Mouse (Mus musculus): Measurements from ENCODE around the gene Rnf130. TPM values are rescaled to one million over a fixed set of nuclear protein-coding genes. Genes with fewer than 3 reads are reported as not detected.

Gene Rnf130
- not detected in 2 replicates for total RNA-seq (2012; rRNA removed)
- not detected in 2 replicates for total RNA-seq (2014; rRNA removed)
- polyA plus RNA-seq (2012; ENCODE audit: insufficient read length, low read depth) = not detected in 2 replicates

GRCm38 (mm10) chr11:50024833-50025720, at the start of gene Rnf130:
Gene Rnf130, plus strand, starts transcription at chr11:50025346.
- Histone ChIP-seq H3K9me3 (replicated peaks; ENCODE audit: low read length) (peaks cover 6% of the 10 kb centered on the region), H3K4me2 (ENCODE audit: insufficient read depth, low read depth, poor library complexity, severe bottlenecking) (no peak within 1 kb of the TSS), H3K79me2 (replicated peaks; ENCODE audit: control insufficient read depth, extremely low read depth, insufficient read depth, poor library complexity, severe bottlenecking) (no peaks in the 10 kb centered on the region), H3K4me3 (replicated peaks in 1 of 3; ENCODE audit: low read depth in 2 of 3, low read length in 2 of 3, poor library complexity in 1 of 3) (no peak within 1 kb of the TSS), H3K27ac (ENCODE audit: insufficient read depth, low read depth) (no peak within 1 kb of the TSS), H3K27me3 (replicated peaks) (no peaks in the 10 kb centered on the region), H3K9ac (ENCODE audit: insufficient read depth, low read depth) (no peak within 1 kb of the TSS), H3K4me1 (ENCODE audit: control insufficient read depth in 1 of 2, insufficient read depth in 2 of 2) (no peaks in the 10 kb centered on the region), H3K36me3 (replicated peaks in 1 of 2; ENCODE audit: control insufficient read depth in 1 of 2, insufficient read depth in 1 of 2, low read length in 1 of 2) (no peaks in the 10 kb centered on the region)
- TF ChIP-seq HCFC1 (IDR thresholded peaks at IDR 0.05; ENCODE audit: low read depth, low read length) (no peak), NELFE (IDR thresholded peaks at IDR 0.05; ENCODE audit: low read depth, low read length) (no peak), CHD2 (IDR thresholded peaks at IDR 0.05; ENCODE audit: low read length) (no peak), MAZ (IDR thresholded peaks at IDR 0.05; ENCODE audit: low read depth, low read length) (no peak), ETS1 (conservative IDR thresholded peaks at IDR 0.05; ENCODE audit: low read depth, low read length) (no peak), PAX5 (IDR thresholded peaks at IDR 0.05; ENCODE audit: low read length) (no peak), IRF4 (IDR thresholded peaks at IDR 0.05; ENCODE audit: low read depth, low read length) (no peak), TBP (conservative IDR thresholded peaks at IDR 0.05; ENCODE audit: low read depth, low read length) (no peak), ZKSCAN1 (IDR thresholded peaks at IDR 0.05; ENCODE audit: borderline replicate concordance, low read depth, low read length) (no peak), UBTF (IDR thresholded peaks at IDR 0.05; ENCODE audit: low read depth, low read length) (no peak), SIN3A (IDR thresholded peaks at IDR 0.05; ENCODE audit: low read length) (no peak), ZNF384 (IDR thresholded peaks at IDR 0.05; ENCODE audit: low read depth, low read length) (no peak), MAFK (IDR thresholded peaks at IDR 0.05; ENCODE audit: insufficient replicate concordance, low read length) (no peak)
- in situ Hi-C loops (cut with MboI; ENCODE audit: low pct_ligation_motif_present, low pct_unique_long_range_greater_than_20kb, low sequenced_read_pairs) (no loop called here), dilution Hi-C loops (cut with MboI; ENCODE audit: extremely low pct_ligation_motif_present, extremely low pct_unique_long_range_greater_than_20kb, low sequenced_read_pairs) (no loop called here)
- DNase-seq (ENCODE audit: extremely low read depth) = no peak

- peaks cover 30 to 55% of the 10 kb centered on the region in 2 experiments for H3K4me1 ChIP-seq (ENCODE audit: control insufficient read depth in 1 of 2, insufficient read depth in 2 of 2)
- H3K4me3 ChIP-seq (replicated peaks in 1 of 3; ENCODE audit: low read depth in 2 of 3, low read length in 2 of 3, poor library complexity in 1 of 3) = peak overlapping the region; percentile 17 to 43 (median 26)
- in situ Hi-C loops (cut with MboI; ENCODE audit: low pct_ligation_motif_present, low pct_unique_long_range_greater_than_20kb, low sequenced_read_pairs) = no loop called here
- H3K79me2 ChIP-seq (replicated peaks; ENCODE audit: control insufficient read depth, extremely low read depth, insufficient read depth, poor library complexity, severe bottlenecking) = no peaks in the 10 kb centered on the region
- H3K9me3 ChIP-seq (replicated peaks; ENCODE audit: low read length) = peaks cover 4% of the 10 kb centered on the region
- dilution Hi-C loops (cut with MboI; ENCODE audit: extremely low pct_ligation_motif_present, extremely low pct_unique_long_range_greater_than_20kb, low sequenced_read_pairs) = no loop called here
- 0 out of 2 replicates have a peak overlapping the region, but pooled peaks have one; percentile 10 for H3K9ac ChIP-seq (ENCODE audit: insufficient read depth, low read depth)
- DNase-seq (ENCODE audit: extremely low read depth) = peak; percentile 48
- H3K4me2 ChIP-seq (ENCODE audit: insufficient read depth, low read depth, poor library complexity, severe bottlenecking) = peak overlapping the region; percentile 88
- no peaks in the 10 kb centered on the region for H3K36me3 ChIP-seq (replicated peaks in 1 of 2; ENCODE audit: control insufficient read depth in 1 of 2, insufficient read depth in 1 of 2, low read length in 1 of 2)
- no peak overlapping the region for H3K27ac ChIP-seq (ENCODE audit: insufficient read depth, low read depth)
- no peaks in the 10 kb centered on the region for H3K27me3 ChIP-seq (replicated peaks)
- TF ChIP-seq PAX5 (IDR thresholded peaks at IDR 0.05; ENCODE audit: low read length) (no peak), SMC3 (IDR thresholded peaks at IDR 0.05; ENCODE audit: low read depth, low read length) (no peak), RAD21 (IDR thresholded peaks at IDR 0.05; ENCODE audit: low read depth, low read length) (no peak), KAT2A (IDR thresholded peaks at IDR 0.05; ENCODE audit: insufficient replicate concordance, low read length) (no peak), USF2 (conservative IDR thresholded peaks at IDR 0.05; ENCODE audit: low read depth, low read length) (no peak), SIN3A (IDR thresholded peaks at IDR 0.05; ENCODE audit: low read length) (no peak), HCFC1 (IDR thresholded peaks at IDR 0.05; ENCODE audit: low read depth, low read length) (no peak), ZMIZ1 (IDR thresholded peaks at IDR 0.05; ENCODE audit: low read depth, low read length) (no peak), MEF2A (IDR thresholded peaks at IDR 0.05; ENCODE audit: borderline replicate concordance, low read depth, low read length) (peak; percentile 61; the same call in 1 of the 2 replicates), MXI1 (IDR thresholded peaks at IDR 0.05; ENCODE audit: low read depth, low read length) (peak; percentile 63; the same call in 1 of the 2 replicates), E2F4 (IDR thresholded peaks at IDR 0.05; ENCODE audit: insufficient replicate concordance, low read depth, low read length) (no peak), ZKSCAN1 (IDR thresholded peaks at IDR 0.05; ENCODE audit: borderline replicate concordance, low read depth, low read length) (no peak), UBTF (IDR thresholded peaks at IDR 0.05; ENCODE audit: low read depth, low read length) (no peak), TBP (conservative IDR thresholded peaks at IDR 0.05; ENCODE audit: low read depth, low read length) (no peak), POLR2AphosphoS2 (IDR thresholded peaks at IDR 0.05; ENCODE audit: low read depth, low read length) (no peak), NRF1 (IDR thresholded peaks at IDR 0.05; ENCODE audit: low read depth, low read length) (no peak), MAZ (IDR thresholded peaks at IDR 0.05; ENCODE audit: low read depth, low read length) (no peak), MAFK (IDR thresholded peaks at IDR 0.05; ENCODE audit: insufficient replicate concordance, low read length) (no peak), EP300 (IDR thresholded peaks at IDR 0.05; ENCODE audit: low read length) (peak; percentile 66; the same call in 1 of the 2 replicates), CTCF (conservative IDR thresholded peaks at IDR 0.05 in 1 of 2, IDR thresholded peaks at IDR 0.05 in 1 of 2; ENCODE audit: low read depth in 2 of 2, low read length in 2 of 2) (no peak), JUN (IDR thresholded peaks at IDR 0.05; ENCODE audit: insufficient read depth, low read depth, low read length) (no peak), MYC (IDR thresholded peaks at IDR 0.05; ENCODE audit: low read depth, low read length) (no peak), ZNF384 (IDR thresholded peaks at IDR 0.05; ENCODE audit: low read depth, low read length) (0 out of 2 replicates have a peak, but pooled peaks have one; percentile 10)
These were observed 47.1 kb upstream of the Rnf130 start for GRCm38 (mm10) chr11:49977963-49978568.
